Mouse (Mus musculus) cerebellum, adult 9-10 months (tissue): Measurements from ENCODE around the gene Kdf1.

Experiments
- DNase-seq: peaks from one replicate; pipeline ENCODE4 v3.0.0; 2022

Kdf1 gene

DNA sequence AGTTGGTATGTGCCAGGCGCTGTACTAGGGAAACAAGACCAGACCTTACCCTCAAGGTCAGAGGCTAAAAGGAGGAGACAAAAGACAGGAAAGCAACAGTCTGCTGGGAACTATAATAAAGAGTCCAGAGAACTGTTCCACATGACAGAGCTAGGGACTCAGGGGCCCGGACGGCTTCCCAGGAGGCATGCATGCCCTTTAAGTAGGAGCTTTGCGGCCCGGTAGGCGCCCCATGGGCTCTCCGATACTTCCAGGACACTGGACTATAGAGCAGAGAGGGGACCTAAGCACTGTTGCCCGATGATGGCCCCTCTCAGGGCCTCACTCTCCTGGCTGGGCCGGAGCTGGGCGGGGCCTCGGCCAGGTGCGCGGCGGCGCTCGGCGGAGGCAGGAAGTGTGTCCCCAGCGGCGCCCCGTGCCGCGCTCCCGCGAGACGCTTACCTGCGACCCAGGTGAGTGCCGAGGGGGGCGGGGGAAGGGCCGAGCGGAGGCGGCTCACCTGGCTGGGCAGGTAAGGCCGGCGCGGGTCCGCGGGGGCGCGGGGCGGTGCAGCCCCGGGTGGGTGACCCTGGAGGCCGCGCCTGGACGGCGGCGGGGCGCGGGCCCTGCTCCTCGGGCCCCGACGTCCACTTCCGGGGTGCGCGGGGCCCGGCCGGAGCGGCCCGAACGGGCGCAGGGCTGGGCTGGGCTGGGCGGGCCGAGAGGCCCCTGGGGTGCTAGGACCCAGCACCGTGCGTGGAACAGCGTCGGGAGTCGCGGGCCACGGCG, at the start of gene Kdf1:
Kdf1 (plus strand) TSS at position 363 of the 768 bp plus-strand sequence.
- no peak for DNase-seq

DNA sequence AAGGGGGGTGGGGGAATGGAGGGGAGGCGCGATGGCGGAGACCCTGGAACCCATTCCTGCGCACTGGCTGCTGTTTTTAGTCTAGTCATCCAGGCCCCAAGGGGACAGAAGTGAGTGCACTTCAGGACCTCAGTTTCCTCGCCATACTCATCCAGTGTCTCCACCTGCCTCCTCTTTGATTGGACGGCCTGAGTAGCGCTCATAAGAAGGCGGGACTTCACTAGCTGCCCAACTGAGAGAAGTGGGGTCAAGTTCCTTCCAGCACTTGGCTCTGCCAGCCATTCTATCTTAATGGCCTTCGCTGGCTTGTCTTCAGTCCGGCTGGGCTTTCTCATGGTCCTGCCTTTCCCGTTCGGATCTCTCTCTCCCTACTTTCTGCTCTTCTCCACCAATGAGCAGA, 49.6 kb upstream of the Kdf1 start:
- DNase-seq = no peak

DNA sequence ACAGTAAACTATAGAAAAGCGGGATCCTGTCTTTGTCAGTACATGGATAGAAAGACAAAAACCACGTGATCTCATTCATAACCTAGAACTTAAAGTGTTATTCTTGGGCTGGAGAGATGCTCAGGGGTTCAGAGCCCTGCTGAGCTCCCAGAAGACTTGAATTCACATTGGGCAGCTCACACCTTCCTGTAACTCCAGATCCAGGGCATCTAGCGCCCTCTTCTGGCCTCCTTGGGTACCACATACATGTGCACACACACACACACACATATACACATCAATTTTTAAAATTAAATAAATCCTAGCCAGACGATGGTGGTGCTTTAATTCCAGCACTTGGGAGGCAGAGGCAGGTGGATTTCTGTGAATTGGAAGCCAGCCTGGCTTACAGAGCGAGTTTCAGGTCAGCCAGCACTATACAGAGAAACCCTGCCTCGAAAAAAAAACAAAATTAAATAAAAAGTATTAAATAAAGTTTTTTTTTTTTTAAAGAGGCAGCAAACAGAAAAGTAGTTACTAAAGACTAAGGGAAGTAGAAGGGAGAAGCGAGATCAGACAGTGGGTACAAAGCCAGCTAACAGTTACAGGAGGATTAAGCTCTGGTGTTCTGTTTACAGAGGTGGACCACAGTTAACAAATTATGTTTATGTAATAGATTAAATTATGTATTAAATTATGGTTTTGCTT, 47.5 kb upstream of the Kdf1 start:
- DNase-seq = no peak

DNA sequence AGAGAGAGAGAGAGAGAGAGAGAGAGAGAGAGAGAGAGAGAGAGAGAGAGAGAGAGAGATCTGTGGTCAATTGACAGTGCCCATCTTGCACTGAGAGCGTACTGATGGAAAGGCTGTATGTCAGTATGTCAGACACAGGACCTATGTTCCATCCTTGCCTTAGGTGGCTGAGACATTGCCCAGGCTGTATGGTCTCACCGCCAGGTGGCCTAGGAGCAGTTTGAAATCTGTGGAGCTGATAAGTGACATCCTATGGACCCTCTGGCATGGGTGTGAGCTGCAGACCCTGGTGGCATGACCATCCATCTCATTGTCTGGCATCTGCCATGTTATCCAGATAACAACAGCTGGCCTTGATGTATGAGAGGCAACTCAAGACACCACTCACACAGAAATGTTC, 44.9 kb upstream of the Kdf1 start:
- no peak for DNase-seq

DNA sequence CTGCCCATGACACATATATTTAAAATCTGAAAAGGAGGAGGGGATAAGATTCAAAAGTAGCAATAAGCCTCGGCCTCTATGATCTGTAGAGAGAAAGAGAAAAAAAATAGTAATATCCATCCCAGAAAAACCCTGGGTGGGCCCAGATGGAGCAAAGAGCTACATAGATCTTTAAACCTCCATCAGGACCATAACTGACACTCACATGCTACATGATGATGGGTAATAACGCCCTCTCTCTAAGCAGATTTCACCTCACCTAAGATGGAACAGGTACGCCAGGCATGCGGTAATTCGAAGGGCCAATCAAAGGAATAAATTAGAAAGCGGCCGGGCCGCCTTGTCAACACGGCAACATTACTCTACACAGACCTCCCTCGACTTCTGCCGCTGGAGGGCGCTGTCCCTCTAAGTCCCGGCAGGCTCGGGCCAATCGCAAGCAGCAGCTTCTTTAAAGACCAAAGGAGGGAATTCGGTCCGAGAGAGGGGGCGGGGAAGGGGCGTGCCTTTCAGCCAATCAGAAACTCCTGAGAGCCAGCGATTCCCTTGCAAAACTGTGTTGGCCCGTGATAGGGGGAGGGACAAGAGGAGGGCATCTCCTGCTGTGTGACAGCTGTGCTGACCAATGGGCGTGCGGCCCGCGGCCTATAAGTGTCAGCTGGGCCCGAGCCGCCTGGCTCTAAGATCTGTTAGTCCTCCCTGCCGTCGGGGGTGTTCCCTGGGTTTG, 39.1 kb upstream of the Kdf1 start, which contains the start of gene Tent5b:
Tent5b (plus strand) TSS at position 675 of the 727 bp plus-strand sequence.
- DNase-seq = peak; percentile 98

DNA sequence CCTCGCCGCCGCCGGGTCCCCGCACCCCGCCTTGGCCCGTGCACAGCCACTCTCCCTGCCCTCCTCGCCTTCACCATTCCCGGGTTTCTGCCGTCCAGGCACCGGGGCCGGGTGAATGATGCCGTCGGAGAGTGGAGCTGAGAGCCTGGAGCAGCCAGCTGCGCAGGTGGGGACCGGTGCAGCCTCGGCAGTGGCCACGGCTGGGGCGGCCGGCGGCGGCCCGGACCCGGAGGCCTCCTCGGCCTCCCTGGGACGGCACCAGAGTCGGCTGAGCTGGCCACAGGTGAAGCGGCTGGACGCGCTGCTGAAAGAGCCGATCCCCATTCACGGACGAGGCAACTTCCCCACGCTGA, 38.6 kb upstream of the Kdf1 start:
- DNase-seq = no peak

DNA sequence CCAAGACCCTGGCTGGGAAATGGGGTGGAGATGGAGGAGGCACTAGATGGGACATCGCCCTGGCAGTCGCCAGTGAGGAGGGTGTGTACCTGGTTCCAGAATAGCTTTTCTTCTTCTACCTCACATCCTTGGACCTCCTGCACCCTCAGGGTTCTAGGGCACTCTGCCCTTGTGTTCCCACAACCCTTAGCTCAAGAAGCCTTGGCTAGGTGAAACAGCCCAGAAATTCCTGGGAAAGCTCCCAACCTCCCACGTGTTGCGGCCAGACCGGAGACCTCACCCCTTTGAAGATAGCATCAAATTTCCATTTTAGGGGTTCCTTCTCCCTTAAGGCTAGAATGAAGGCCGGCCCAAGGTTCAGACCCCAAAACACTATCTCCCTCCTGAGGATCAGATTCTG, 38.0 kb upstream of the Kdf1 start:
- DNase-seq = no peak

DNA sequence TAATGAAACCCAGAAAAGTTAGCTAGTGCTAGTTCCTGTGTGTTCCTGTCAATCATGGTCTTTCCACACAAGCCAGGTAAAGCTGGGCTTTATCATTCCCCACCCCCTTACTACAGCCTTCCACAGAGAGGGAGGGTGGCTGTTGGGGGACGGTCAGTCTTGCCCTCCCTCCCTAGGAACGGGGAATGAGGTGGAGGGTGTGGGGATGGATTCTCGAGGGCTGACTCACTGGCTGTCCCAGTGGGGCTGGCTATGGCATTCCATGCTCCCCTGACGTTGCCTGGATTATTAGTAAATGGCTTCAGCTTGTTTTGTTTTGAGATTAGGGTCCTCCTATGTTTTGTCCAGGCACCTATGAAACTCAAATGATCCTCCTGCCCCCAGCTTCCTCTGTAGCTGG, 37.3 kb upstream of the Kdf1 start:
- DNase-seq = no peak

DNA sequence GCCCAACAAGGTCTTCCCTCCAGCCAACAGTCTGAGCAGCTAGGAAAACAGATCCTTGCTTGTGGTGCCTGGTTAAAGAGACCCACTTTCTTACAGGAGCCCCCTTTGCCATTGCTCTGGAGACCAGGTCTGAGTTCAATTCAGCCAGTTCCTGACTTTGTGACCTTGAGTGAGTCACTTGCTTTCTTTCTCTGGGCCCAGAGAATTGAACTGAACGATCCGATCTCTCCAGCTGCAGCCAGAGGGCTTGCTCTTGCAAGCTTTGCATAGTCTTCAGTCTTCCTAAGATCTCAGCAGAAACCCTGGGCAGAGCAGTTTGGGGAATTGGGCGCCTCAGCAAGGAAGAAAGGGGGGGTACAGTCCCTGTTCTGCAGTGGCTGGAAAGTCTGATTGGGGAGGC, 36.3 kb upstream of the Kdf1 start:
- DNase-seq = no peak

DNA sequence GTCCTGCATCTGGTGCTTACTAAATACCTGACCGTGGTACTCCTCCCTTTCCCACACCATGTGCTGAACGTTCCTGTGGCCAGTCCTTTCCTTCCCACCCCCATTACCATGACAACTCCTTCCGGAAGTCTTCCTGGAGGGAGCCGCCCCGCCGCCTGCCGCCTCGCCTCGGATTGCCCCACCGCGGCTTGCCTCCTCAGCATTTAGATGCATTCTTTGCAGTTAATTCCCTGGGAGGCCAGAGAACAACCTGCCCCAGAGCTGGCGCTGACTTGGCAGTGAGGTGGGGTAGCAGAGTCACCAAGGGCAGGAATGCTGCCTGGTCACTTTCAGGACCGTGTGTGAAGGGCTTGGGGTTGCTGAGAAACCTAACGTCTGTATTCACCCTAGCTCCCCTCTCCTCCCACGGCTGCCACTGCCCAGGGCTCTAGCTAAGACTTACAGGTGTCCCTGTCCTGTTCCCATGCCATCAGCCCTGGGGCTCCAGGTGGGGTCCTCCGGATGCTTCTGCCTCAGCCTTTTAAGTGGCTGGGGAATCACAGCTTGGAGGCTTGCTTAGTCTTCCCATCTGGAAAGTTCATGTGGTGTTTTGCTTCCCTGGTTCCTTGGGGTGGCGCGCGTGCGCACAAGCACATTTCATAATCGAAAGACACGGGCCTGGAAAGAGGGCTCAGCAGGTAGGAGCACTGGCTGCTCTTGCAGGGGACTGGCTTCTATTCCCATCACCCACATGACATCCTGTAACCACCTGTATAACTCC, 34.3 kb upstream of the Kdf1 start:
- no peak for DNase-seq

DNA sequence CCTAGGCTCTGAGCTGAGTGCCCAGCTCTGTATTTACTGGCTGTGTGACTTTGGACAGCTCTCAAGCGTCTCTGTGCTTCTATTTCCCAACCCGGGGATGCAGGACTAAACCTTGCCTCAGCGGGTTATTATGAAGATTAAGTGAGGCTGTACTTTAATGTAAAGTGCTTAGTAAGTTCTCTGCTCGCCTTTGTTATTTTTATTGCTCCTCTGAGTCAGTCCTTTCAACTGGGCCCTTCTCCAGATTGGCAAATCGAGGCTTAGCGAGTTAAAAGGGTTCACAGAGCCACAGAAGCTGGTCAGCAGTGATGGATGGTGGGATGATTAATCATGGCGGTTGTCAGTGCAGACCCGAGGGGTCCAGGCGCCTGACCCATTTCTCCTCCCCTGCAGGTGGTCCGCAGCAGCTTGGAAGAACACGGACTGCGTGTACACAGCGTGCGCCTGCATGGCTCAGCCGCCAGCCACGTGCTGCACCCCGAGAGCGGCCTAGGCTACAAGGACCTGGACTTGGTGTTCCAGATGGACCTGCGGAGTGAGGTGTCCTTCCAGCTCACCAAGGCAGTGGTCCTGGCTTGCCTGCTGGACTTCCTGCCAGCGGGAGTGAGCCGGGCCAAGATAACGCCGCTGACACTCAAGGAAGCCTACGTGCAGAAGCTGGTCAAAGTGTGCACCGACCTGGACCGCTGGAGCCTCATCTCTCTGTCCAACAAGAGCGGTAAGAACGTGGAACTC, 32.9 kb upstream of the Kdf1 start:
- DNase-seq = no peak

DNA sequence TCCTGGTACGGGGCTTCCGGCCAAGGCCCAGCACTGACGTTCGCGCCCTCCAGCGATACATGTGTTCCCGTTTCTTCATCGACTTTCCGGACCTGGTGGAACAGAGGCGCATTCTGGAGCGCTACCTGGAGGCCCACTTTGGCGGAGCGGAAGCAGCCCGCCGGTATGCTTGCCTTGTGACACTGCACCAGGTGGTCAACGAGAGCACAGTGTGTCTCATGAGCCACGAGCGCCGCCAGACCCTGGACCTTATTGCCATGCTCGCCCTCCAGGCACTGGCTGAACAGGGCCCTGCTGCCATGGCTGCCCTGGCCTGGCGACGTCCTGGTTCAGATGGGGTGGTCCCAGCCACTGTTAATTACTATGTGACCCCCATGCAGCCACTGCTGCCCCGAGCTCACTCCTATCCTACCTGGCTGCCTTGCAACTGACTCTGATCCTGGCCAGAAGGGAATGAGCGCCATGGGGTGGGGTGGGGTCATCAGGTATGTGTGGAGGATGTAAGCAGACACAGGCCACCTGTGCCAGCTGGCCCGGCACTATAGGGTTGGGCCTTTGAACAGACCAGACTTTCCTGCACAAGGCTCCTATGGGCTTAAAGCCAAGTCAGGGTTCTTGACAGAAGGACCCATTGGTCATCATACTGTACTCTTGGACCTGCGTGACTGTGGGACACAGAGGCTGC, 31.9 kb upstream of the Kdf1 start:
- no peak for DNase-seq

DNA sequence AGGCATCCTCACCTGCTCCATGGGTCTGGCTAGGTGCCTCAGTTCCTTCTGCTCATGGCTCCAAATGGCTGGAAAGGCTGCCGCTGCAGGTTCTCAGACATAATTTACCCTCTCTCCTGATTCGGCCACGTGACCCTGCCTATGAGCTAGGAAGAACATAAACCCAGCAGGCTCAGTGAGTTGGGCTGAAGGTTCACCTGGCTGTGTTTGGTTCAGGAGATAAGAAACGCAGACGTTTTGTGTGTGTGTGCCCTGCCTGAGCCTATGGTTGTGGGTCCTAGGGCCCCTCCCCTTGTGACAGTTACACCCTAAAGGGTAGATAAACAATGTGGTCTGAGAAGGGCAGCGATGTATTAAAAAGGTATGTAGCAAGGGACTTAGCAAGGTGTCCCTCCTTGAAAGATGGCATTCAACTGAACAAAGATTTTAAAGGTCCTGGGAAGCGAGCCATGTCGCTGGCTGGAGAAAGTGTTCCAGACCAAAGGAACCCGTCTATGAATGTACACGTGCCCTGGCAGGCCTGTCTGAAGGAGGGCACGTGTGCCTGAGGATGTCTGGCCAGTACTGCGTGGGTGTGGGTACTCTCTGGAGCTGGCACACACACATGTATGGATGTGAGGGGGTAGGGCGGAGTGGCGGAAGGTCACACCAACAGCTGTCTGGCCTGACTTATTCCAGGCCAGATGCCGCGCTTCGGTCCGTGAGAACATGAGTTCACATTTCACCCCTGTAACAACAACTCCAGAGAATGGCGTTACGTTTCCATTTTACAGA, 30.0 kb upstream of the Kdf1 start:
- DNase-seq = no peak

DNA sequence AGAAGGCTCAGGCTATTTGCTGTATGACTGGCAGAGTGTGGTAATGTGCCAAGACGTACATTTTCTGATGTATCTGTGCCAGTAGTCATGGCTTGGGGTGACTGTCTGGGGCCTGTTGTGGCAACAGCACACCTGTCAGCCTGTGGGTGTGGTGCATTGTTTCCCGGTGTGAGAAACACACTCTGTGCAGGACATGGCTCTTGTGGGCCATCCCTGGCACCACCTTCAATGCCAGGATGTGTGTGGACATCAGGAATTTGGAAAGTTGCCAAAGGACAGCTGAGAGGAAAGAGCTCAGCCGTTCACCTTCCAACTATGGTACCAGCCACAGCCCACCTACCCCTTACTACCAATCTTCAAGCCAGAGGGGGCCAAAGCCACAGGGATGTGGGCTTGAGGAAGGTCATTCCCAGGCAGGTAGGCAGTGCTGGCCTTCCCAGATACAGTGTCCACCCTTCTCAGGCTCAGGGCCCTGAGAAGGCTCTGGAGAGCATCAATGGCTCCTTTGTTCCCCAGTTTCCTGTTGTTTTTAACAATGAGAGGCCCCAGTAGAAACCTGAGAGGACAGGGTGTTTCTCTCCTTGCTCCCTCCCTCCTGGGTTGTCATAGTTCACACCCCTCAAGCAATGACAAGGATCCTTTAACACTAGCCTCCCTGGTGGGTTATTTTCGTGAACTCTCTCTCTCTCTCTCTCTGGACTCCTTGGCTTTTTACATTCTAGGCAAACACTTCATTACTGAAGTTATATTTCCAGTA, 29.1 kb upstream of the Kdf1 start:
- DNase-seq = no peak

DNA sequence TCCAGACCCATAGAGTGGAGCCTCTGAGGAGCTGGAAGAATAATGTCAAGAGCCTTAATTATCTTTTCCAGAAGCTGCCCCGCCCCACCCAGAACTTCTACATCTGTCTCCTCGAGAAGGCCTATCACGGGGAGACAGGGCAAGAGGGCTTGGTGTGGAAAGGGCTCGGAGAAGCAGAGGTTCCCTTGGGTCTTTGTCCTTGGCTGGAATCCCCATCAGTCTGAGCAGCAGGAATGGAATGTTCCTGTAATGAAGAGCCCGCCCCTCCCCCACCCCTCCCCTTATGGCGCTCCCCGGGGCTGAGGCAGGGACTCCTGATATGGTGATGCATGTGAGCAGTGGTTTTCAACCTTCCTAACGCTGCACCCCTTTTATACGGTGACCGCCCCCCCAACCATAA, 27.0 kb upstream of the Kdf1 start:
- DNase-seq = peak; percentile 26

DNA sequence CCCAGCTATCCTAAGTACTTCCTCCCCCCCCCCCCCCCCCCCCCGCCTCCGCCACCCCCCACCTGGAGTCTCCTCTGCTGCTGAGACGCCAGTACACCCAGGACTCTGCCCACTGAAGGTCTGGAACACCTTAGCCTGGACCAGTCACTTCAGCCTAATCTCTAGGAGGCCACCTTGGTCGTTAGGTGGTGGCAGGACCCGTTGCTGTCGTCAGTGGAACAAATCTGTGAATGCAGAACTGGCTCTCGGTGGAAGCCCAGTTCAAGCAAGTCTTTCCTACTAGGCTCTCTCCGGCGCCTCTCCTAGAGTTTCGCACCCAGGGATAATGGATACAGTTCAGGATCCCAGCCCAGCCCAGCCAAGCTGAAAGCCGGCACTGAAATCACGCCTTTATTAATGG, 24.9 kb upstream of the Kdf1 start:
- no peak for DNase-seq

DNA sequence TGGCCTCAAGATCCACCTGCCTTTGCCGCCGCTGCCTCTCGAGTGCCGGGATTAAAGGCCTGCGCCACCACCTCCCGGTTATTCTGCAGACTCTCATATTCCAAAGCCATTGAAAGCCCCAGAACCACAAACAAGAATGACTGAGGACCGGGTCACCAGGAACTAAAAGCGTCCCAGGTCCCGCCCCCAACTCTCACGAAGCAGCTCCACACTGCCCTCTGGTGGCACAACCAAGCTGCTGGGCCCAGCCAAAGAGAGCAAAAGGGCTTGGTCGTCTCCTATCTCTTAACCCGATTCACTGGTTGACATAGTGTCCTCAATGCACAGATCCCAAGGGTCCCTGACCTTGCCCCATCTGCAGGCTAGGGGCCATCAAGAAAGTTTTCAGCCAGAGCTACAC, 24.3 kb upstream of the Kdf1 start:
- DNase-seq = peak; percentile 88

DNA sequence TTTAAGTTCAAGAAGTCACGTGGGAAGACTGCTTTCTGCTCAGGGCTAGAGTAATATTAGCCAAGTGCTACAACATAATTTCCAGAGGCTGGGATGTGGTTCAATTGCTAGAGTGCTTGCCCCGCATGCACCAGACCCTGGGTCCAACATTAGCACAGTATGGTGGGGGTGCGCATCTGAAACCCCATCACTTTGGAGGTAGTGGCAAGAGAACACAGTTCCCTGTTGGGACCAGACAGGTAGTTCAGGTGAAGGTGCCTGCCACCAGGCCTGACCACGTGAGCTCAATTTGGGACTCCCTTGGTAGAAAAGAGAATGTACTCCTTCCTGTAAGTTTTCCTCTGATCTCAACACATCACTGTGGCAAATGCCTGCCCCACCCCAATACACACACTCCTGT, 23.9 kb upstream of the Kdf1 start:
- no peak for DNase-seq

DNA sequence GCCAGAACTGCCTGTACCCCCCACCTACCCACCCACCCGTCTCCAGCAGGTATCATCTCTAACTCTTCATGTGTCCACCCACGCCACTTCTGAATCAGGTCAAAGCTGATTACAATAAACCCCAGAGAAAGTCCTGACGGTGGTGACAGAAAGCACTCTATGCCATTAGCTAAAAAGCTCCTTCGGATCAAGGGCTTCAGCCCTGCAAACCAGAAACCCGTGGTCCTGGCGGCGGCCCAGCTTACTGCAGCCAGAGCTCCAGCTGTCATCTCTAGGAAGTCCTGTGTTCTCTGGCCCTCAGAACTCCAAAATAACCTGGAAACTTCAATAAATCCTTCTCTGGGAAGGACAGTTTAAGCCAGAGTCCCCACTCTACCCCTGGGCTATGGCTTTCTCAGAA, 23.1 kb upstream of the Kdf1 start:
- peak; percentile 78 for DNase-seq

DNA sequence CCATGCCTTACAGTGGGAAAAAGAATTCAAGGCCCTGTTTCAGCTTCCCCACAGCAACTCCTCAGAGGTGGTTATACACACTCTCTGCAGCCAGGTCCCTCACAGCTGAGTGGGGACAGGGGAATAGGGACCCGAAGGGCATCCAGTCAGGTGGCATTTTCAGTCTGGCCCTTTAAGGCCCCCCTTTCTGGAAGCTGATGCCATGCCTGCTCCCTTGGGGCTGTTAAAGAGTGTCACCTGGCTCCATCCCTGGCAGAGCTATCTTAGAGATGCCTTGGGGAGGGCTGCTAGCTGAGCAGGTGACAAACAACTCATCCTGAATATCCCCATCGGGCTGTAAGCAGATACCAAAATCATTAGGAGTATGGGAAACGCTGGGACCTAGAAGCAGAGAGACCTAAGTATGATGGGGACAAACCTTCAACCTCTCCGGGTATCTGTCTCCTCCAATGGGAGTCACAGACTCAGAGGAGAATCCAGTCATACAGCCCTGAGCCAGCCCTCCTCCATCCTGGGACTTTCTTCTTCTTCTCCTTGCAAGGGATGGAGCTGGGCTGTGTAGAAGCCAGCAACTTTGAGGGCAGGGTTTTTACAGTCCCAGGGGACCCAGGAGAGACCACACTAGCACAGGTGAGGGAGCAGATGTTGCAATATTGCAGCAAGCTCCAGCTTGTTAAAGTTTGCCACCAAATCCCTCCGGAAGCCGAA, 21.9 kb upstream of the Kdf1 start:
- DNase-seq = peak; percentile 73
